Mouse (Mus musculus): ENCODE measurements at regions not wholly inside any gene's neighbourhood (a gene's known extent, or its start where the extent isn't known, plus 50 kb on each side); places are given as distances from the start of the nearest gene placed in this dataset.

DNA sequence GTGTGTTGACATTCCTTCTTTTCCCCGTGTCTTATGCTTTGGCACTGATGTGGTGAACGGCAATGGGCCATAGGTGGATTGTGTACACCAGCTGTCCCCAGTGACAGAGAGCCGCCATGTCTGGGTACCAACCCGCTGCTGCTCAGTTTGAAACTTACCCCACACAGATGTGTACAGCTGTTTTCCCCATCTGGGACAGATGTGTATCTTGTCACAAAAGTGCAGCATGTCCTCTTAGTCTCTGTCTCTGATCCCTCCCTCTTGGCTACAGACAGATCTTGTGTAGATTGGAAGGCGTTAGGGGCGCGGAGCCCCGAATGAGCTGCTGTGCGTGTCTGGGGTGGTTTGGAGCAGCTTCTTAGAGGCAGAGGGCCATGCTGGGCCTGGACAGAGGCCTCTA lies 196.1 kb upstream of the Sulf2 start:
- DNase-seq: no peak

DNA sequence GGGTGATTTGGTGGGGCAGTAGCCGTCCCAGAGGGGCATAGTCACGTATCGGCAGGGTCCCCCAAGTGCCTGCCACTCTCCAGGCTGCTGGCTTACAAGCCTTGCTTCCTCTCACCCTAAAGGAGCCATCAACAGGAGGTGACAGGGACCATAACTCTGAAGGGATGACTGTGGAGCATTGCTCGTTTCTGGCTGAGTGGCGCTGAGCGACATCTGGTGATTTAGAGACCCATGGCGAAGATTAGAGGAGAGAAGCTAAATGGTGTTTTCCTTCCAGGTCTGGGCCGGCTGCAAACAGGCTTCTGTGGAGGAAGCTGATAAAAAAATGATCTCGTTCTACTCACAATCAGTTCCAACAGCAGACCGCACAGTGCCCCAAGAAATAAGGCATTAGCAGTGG lies 193.2 kb upstream of the Sulf2 start:
- no peak for DNase-seq

DNA sequence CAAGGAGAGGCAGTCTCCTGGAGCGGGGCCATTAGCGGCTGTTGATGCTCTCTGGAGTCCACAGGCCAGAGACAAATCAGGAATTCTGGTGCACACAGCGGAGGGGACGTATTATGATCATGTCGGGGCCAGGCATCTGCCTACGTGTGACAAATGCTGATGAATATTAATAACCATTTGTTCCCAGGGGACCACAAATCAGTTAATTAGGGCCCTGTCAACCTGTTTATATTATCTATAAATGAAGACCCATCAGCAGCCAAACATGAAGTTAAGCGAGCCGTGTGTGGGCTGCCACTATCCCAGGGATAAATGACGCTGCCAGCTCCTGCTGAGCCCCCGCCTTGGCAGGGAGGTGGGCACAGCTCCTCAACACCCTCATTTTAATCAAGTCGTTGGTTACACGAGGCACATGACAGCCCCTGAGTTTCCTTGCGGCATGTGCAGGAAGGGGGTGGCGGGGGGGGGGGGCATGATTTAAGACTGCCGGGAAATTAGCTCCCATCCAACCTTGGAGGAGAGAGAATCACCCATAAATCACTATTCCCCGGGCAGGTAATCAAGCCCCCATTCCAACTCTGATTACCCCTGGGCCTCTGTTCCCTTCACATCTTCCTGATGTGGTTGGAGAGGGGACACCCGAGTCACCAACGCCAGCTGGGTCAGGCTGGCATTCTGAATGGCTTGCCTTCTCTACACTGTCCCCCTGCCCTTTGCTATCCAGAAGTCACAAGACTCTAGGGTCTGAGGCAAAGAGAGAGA lies 191.1 kb upstream of the Sulf2 start:
- DNase-seq: no peak

DNA sequence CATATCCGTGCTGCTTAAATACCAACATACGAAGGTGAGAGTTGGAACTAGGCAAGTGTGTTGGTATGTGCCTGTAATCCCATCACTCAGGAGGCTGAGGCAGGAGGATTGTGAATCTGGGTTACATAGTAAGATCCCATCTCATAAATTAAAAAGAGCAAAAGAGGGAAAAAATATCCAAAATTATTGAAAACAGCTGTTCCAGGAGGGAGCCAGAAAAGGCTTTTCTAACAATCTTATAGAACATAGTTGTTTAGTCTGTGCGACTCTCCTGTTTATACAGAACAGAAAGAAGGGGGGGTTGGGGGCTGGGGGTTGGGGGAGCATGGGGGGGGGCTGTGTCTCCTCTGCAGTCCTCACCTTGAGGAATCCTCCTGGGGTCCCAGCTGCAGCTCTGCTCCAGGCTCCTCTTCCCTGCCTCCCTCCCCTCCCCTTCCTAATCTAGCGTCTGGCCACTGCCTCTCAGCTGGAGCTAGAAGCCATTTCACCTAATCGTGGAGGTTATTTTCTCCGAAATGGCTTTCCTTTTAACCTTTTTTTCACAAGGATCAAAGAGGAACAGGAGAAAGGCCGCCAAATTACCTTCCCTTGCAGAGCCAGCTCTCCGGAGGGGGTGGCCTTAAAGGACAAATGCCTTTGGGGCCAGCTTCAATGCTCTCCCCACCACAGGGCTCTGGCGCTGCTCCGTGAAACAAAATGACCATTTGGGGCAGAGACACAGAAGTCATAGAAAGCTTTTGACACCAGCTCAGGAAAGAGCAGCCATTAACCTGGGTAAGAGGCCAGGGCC lies 188.3 kb upstream of the Sulf2 start:
- no peak for DNase-seq

DNA sequence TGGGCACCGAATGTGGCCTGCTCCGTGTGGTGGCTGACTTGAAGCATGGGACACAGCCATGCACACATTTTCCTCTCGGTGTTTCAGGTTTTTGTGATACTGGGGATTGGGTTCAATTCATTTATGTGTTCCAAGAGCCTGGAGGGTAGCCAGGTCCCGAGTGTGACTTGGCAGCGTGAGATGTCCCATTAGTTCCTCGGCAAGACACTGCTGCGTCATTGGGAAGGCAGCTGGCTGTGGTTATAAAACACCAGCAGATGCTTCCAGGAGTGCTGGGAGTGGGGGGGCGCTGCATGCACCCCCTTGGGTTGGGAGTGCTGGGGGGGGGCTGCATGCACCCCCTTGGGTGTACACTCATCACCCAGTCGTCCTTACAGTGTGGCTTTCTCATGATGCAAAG lies 186.9 kb upstream of the Sulf2 start:
- peak; percentile 68 for DNase-seq

DNA sequence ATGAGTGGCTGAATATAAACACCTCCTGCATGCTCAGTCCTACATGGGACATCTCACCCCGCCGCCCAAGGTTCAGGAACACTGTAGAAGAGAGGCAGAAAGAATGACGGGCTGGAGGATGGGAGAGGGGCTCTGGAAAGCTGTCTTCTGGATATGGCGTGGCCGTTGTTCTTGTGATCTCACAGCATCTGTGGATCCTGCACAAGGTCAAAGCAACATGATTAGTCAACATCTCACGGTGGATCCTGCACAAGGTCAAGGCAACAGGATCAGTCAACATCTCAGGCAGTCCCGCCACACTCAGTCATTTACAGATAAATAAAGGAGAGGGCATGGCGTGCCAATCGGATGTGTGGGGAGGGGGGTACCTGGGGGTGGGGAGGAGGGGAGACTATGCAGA lies 184.7 kb upstream of the Sulf2 start:
- DNase-seq: no peak

DNA sequence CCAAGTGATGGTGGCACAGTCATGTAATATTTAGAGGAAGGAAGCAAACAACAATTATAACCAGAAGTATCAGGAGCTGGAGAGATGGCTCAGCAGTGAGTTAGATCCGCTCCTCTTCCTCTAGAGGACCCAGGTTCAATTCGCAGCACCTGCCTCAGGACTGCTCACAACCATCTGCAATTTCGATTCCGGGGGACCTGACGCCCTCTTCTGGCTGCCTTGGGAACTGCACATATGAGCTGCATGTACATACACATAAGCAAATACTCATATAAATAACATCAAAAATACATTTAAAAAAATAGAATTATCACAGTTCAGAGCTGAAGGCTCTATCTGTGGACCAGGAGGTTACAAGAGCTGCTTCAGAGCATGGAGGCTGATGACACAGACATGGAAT lies 184.0 kb upstream of the Sulf2 start:
- DNase-seq: no peak

DNA sequence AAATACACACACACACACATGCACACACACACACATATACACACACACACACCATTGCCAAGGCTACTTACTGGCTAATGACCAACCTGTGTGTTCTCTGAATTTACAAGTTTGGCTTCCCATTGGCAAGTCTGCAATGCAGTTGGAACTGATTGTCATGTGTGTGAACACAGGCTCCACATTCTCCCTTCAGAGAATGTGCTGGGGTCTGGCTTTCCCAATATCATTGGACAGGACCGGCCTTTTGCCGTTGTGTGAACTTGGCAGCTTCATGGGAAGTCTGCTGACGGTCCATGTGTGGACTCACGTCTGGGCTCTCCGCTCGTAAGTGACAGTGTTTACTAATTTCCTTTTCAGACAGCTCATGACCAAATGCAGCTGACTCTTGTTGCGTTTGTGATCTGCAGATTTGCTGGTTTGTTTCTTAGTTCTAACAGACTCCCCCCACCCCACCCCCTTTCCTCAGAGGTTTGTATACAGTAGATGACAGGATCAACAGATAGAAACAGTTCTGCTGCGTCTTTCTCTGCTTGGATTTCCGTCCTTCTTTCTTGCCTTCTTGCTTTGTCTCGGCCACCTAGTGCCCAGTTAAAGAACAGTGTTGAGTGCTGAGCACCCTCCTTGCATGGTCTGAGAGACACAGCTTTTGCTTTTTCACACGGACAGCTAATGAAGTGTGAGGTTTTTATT lies 183.1 kb upstream of the Sulf2 start:
- peak; percentile 38 for DNase-seq

DNA sequence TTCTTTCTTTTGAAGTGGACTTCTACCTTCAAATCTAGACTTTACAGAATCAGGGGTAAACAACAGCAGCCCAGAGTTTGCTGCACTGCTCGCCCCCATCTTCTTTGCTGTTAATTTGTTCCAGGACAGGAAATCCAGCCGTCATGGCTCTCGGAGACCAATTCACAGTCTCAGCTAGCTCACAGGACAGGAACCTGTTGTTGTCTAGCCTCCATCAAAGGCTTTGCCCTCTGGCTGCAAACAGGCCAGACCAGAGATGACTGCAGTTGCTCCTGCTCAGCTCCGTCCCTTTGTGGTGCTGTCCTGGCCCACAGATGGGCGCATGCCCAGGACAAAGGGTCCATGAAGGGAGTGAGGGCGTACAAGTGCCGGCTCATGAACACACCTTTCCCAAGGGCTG lies 182.2 kb upstream of the Sulf2 start:
- no peak for DNase-seq

DNA sequence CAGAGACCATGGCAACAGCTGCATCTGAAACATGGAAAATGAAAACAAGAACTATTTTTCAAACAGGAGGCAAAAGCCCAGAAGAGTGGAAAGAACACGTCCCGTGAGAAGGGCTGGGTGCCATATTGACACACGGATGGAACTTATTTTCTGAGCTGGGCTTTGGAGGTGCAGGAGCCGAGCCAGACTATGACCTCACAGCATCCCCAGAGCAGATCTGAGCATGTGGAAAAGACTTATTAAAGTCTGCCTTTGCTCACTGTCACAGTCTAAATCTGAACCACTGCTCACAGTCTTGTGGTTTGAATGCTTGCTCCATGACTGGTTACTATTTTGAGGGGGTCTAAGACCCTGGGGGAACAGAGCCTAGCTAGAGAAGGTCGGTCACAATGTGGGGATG lies 180.2 kb upstream of the Sulf2 start:
- no peak for DNase-seq

DNA sequence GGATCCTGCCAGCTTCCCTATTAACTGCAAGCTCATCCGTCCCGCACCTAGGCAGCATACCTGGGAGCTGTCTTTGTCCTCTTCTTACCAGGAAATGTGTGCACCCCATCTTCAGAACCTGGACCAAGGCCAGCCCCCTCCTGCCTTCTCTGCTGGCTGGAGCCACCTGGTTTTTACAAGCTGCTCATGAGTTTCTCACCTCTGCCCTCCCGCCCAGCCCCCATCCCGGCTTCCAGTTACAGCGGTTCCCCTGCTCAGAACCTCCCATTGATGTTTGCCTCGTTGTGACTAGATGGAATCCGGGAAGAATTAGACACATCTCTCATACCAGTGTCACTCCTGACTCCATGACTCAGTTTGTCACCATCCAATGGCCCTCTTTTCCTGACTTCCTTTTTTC lies 179.1 kb upstream of the Sulf2 start:
- no peak for DNase-seq

DNA sequence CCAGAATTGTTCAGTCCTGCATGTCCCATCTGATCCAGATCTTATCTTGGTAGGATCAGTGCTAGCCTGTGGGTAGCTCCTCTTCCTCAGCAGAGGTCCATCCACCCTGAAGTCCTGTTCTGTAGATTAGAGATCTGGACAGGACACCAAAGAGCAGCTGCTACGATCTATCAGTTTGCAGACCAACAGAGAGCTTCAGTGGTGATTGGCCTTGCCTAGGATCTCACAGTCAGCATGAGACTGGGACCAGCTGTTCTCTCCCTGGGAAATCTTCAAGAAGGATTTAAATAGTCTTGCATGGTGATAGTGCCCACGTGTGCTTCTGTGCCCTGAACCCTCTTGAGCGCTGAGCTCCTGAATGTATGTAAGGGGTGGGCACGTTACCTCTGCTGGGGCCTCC lies 178.4 kb upstream of the Sulf2 start:
- no peak for DNase-seq

DNA sequence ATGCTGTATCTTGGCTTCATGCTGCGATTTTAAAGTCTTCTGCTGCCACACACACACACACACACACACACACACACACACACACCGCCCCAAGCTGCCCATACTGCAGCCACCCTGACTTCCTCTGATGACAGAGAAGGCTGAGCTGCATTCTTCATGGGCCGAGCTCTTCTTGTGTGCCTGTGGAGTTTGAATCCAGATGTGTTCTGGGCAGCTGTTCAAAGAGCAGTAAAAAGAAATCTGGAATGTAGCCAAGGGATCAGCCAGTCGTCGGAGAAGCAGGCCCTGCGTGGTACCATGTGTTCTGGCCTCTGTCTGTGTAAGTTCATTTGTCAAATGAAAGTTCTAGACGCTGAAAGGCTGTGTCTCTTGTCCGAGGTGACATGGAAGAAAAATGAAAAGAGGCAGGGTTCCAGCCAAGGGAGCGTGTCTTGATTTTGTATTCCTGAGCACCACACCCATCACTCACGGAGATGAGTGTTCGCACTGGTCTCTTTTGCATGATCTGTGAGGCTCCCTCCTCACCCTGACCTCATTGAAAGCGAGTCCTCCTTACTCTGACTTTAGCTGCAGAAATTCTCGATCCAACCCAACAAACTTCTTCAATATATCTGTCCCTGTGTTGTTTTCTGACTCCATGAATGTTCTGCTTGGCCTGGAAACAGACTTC lies 177.4 kb upstream of the Sulf2 start:
- peak; percentile 13 for DNase-seq

DNA sequence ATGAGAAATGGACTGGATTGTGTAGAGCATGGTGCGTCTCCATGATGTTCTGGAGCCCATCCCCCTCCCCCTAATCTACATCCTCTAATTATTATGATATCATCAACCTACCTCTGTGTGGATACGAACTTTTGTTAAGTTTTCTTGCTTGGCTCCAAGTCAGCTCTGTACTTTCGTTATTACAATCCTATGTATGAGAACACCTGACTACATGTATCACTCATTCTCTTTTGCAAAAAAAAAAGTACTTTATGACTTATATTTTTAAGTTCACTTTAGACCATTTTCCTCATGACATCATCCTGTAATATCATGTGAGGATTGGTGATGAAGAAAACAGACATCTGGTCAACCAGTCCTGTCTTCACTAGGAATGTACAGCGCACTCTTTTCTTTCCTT lies 175.7 kb upstream of the Sulf2 start:
- DNase-seq: no peak

DNA sequence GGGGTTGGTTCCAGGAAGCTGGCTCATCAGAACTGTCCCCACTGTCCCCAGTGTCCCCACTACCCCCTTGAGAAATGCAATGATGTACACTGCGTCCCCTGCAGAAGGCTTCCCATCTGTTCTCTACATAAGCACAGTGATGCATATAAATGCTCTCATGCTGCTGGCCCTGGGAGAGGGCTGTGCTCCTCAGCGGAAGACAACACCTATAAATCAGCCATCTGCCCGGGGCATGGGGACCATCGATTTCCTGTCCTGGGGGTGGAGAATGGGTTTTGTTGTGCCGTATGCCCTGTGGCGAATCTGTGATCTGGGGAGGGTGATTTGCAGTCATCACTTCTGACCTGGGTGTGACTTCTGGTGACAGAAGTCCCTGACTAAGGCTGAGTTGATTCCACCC lies 174.9 kb upstream of the Sulf2 start:
- no peak for DNase-seq

DNA sequence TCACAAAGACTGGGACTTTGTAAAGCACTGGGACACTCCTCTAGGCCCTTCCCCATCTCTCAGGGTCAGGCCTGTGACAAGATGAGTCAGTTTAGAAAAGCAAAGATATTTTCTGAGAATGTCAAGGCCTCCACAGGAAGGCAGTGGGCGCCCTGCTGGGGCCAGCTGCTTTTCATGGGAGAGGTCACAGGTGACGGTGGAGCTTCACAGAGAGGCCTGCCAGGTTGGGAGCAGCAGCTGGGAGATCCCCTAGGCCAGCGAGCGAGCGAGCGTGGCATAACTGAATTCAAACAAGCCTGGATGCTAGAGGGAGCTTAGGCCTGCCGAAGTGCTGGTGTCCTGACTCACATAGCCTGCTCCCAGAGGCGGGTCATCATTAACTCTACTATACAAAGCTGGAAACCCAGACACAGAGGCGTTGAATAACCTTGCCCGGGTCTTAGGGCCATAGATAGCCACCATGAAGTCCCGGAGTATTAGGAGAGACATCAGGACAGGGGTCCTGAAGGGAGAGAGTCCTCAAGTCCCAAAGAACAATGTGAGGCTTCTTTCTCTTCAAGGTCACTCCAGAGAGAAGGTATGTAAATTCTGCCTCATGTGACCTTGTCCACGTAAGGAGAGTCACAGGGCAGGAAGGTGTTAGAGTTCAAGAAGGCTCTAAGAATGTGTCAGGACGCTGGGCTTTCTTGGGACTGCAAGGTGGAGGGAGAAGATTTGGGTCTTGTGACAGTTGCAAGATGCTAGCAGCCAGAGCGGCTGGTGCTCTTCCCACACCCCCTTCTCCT lies 174.3 kb upstream of the Sulf2 start:
- no peak for DNase-seq

DNA sequence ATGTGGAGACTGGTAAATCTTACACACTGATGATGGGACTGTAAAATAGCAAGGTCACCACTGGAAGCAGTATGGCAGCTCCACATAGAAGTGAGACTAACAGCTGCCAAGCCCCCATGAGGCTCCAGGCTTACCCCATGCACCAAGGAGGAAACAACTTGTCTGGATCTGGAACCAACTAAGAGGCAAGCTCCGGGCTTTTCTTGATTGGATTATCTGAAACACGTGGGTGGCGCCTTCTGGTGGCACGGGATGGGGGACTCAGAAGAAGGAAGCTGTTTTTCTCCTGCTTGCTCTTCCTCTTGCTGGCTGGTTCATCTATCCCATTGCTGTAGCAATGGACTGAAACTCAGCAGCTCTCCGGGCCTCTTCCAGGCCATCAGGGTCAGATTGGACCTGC lies 171.5 kb upstream of the Sulf2 start:
- no peak for DNase-seq

DNA sequence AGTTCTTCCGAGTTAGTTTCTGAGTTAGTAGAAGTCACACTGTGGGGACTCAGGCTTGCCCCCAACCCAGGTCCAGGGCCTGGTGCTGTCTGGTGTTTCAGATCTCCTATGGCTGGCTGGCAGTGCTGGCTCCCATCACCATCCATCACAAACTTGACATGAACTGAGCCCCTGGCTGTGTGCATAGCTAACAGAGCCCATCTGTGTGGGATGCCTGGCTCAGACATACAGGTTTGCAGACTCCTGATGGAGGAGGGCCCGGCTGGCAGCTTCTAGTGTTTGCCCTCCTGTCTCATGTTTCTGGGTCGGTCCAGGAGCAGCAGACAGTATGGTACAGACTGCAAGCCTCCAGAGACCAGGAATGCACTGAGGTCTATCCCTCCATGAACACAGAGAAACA lies 169.5 kb upstream of the Sulf2 start:
- DNase-seq: no peak

DNA sequence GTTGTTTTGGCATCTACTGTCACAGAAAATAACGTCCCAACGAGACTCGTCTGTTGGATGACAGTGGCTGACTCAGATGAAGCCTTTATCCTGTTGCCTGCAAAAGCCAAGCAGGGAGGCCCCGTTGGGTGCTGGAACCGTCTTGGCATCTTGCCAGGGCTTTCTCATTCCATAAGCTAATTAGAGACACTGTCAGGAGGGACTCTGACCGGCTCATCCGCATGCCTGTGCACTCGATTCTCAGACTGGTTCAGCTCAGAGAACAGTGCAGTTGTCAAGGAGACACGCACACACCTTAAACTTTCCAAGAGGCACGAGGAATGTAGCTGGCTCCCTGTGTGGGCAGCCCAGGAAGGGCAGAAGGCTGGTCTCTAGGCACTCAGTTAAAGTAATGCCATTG lies 169.0 kb upstream of the Sulf2 start:
- peak; percentile 23 for DNase-seq

DNA sequence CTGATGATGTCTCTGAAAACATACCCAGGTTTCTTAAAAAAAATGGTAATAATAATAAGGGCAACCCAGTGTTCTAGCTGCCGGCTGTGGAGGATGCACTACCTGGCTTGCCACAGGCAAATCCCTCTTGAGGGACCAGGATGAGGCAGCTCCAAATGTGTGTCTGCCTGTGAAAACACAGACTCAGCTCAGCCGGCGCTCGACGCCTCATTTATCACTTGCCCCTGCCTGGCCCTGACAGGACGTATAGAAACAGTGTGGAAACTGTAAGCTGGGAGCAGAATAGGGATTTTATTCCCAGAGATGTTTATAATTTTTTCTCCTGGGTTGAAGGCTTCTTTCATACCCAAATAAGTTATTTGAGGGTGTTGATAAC lies 167.2 kb upstream of the Sulf2 start:
- DNase-seq: no peak

DNA sequence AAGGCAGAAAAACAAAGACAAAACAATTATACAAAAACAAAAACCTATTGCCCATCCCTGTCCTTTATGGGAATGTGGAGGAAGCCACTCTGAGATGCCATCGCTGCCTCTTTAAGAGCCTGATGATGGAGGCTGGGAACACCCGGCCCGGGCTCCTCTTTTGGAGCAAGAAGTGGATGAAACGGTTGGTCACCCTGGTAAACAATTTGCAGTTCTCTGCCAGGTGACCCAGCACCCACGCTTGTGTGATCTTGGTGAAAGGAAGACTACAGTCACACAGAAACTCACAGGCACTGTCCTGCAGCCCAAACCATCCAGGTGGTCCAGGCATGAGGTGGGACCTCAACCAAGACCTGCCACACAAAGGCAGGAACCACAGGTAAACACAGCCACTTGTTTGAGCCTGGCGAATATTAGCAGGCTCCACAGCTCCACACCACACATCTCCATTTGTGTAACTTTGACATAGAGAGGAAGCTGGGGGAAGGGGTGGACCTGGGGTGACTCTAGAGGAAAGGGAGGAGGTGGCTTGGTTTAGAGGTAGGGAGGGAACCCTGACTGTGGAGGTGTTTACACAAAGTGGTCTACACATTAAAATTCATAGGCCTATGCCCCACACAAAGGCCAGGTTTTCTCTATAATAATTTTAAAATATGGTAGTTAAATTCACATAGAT lies 166.7 kb upstream of the Sulf2 start:
- DNase-seq: no peak

DNA sequence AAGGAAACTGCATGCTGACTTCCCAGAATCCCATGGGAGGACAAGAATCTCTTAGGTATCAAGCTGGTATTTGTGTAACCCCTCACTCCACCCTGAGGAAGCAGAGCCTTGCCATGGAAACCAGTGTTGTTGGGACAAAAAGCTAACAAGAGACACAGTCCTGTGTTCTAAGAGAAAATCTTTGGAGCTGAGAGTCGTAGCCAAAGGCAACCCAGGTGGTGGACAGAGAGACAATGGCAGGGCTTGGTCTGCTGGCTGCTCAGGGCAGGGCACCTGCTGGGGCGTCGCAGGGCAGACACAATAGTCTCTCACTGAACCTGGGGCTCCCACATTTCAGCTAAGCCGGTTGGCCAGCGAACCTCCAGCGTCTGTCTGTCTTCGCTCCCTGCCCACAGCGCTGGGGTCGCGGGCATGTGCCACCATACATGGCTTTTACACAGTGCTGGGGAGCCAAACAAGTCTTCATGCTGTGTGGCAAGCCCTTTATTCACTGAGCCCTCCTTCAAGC lies 161.0 kb upstream of the Sulf2 start:
- no peak for DNase-seq
